ENCODE assay signal across 8 mouse cellular contexts in the genomic region with DNA sequence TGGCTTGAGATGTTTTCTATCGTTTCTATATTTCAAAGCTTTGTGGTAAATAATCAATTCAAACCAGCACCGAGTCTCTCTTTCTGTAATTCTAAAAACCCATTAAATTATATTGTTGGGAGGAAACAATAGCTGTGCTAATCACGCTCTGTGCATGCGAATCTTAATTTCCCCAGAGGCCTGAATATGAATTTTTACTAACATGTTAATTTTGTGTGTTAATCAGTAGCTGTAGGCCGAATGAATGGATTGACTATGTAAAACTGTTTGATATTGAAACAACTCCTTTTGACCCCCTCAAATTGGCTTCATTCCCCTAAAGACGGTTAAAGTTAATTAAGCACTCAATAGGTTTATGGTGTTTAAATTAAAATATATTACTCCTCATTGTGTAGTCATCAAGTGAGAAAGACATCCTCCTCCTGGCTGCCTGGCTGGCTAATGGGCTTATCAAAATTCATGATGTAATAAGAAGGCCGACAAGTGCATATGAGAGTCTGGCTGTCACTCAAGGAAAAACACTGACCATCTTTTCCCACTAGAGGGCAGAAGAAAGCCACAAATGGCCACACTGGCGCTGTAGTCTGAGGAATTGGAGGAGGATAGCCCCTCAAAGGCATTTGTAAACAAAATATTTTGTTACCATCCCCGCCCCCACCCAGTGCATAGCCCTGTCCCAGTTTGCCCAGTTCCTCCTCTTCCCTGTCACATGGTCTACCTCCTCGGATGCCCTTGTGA.
DNase-seq lines count a peak whose midpoint lies in the region; ATAC-seq lines count a peak whose summit lies in the region.

No protein-coding gene starts in this region.

- WGBS in liver, embryonic 11.5 days: 46% methylated on average over 10 of the region's 10 CpGs

- H3K4me1 ChIP-seq in liver, embryonic 11.5 days (replicated peaks; ENCODE audit: control insufficient read depth, insufficient read depth, low read length): no peaks in the 10 kb centered on the region

- no peaks in the 10 kb centered on the region for H3K36me3 ChIP-seq in liver, embryonic 11.5 days (ENCODE audit: control insufficient read depth, insufficient read depth, low read length)

- no peak overlapping the region for H3K9ac ChIP-seq in liver, embryonic 11.5 days (ENCODE audit: low read depth, low read length)

- peak; percentile 45 for DNase-seq in CD4-positive helper T cell, adult 2 months (ENCODE audit: low read depth, low spot score)
- peak; percentile 48 for DNase-seq in MN1 (ENCODE audit: low spot score)
- peak; percentile 36 to 74 for DNase-seq in cerebellum, postnatal 4 days (ENCODE audit: low spot score in 2 of 2)
- DNase-seq in kidney, postnatal 10 days: peak; percentile 60
- DNase-seq in liver, embryonic 11.5 days (ENCODE audit: low spot score): no peak
- DNase-seq in neural tube, embryonic 10.5 days (ENCODE audit: extremely low spot score, low spot score): peak; percentile 60

- ATAC-seq in granulocyte monocyte progenitor cell, adult 5-6 weeks (replicated peaks; ENCODE audit: poor library complexity, severe bottlenecking): peak; percentile 89
- peak; percentile 72 for ATAC-seq in liver, embryonic 11.5 days (replicated peaks; ENCODE audit: low FRiP score)
- no peak for ATAC-seq in erythroblast, adult 5-6 weeks (replicated peaks; ENCODE audit: low FRiP score, poor library complexity, severe bottlenecking)

- H3K4me3 ChIP-seq in liver, embryonic 11.5 days (ENCODE audit: low read depth, low read length): no peak overlapping the region

- H3K9me3 ChIP-seq in liver, embryonic 11.5 days (ENCODE audit: control insufficient read depth, low read length): no peaks in the 10 kb centered on the region

- no peaks in the 10 kb centered on the region for H3K27me3 ChIP-seq in liver, embryonic 11.5 days (replicated peaks; ENCODE audit: control insufficient read depth, insufficient read depth, low read length)

- H3K27ac ChIP-seq in liver, embryonic 11.5 days (ENCODE audit: low read depth, low read length): no peak overlapping the region

- no peak overlapping the region for H3K4me2 ChIP-seq in liver, embryonic 11.5 days
